Mouse (Mus musculus) MEL-GATA-1-ER (cell line): ENCODE measurements around the gene Tom1l1.

Source experiments
- DNase-seq: peaks from one replicate; pipeline ENCODE4 v3.0.0-alpha.2; 2012; ENCODE audit warnings: low read depth; ENCODE audit errors: extremely low read depth

Gene Tom1l1

DNA sequence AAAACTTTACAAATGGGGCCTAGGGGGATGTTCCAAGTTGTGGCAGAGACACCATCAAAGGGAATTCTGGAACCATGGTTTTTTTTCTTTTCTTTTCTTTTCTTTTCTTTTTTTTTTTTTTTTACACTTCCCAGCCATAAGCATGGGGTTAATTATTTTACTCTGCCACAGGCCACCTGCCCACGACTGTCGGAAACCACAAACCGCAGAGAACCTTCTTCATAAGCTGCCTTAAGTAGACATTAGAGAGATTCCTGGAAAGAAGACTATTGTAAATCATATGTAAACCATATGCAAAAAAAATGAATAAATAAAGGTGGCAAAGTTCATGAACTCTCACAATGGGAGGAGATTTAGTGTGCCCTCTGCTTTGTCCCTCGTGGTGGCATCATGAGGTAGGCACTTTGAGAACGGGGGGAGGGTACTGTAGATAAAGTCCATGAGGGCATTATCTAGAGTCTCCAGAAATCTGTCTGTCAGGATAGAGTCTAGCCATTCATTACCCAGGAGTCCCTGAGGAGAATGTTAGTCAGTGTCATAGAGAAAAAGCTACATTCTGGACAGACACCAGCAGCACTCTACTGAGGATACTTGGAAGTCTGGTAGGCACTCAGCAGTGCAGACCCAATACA, 12.6 kb downstream of the Tom1l1 start:
- peak; percentile 54 for DNase-seq

GRCm38 (mm10) chr11:90667325-90667724, 20.8 kb downstream of the Tom1l1 start:
- DNase-seq: no peak

GRCm38 (mm10) chr11:90666916-90667315, 21.2 kb downstream of the Tom1l1 start:
- no peak for DNase-seq

- DNase-seq: peak; percentile 63
Observed at GRCm38 (mm10) chr11:90666144-90666757, 21.9 kb downstream of the Tom1l1 start.

DNA sequence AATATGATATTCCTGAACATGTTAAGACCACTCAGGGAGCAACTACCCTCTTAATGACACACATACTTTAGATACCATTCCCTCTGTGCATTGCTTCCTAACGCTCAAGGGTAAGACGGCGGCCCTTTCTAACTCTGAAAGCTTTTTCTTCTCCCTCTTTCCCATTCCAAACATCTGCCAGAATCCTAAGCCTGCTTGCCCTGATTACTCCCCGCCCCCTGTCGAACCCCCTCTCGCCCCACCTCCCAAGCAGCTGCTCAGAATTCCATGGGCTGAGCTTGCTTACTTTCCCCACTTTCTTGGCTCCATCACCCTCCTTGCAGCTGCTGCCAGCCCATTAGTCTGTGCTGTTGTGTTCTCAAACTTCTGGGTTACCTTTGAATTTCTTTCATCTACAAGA, 23.0 kb downstream of the Tom1l1 start:
- DNase-seq: no peak

GRCm38 (mm10) chr11:90664345-90664986, 23.7 kb downstream of the Tom1l1 start:
- DNase-seq: peak; percentile 92

DNA sequence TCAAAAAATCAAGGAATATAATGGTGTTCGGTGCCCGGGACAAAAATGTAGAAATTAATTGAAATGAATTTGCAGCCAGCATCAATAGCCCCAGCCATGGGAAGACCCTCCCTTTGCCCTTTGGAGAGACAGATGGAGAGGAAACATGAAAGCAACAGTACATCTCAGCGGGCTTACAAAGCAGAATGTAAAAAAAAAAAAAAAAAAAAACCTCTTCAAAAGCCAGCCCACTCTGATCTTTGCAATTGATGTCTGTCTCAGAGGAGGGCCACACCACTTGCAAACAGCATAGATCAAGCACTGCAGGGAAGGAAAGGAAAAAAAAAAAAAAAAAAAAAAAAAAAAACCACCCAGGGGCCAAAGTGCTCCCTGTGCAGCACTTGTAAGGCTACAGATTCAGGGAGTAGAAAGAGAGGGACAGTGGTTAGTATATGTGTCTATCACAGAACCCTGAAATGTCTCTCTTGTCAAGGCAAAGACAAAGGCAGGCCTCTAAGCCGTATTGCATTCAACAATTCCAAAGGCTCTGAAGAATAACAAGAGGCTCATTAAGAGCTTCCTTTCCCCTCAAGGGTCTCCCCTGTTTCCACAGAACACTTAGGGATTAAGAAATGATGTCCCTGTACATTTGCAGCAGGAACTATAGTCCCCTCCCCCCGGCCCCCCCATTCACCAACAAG, 24.4 kb downstream of the Tom1l1 start:
- DNase-seq: peak; percentile 35

DNA sequence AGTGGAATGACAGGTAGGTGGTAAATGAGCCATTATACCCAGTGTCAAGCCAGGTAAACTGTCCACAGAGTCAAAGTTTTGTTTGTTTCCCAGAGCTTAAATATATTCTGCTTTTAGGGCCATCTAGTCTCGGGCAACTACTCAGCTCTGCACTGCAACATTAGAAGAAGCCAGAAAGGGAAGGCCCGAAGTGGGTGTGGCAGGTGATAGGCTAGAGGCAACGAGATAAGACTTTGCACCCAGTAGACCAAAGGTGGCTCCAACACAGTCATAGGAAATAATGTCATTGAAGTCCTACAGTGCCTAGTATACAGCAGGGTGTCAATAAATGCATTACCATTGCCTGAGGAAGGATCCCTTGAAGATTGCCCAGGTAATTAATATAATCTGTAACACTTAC, 25.1 kb downstream of the Tom1l1 start:
- DNase-seq: peak; percentile 72

GRCm38 (mm10) chr11:90660662-90661061, 27.5 kb downstream of the Tom1l1 start:
- DNase-seq: no peak

GRCm38 (mm10) chr11:90657527-90657926, 30.6 kb downstream of the Tom1l1 start:
- DNase-seq: no peak

- DNase-seq: no peak
Observed at GRCm38 (mm10) chr11:90652603-90653002, 35.6 kb downstream of the Tom1l1 start.

DNA sequence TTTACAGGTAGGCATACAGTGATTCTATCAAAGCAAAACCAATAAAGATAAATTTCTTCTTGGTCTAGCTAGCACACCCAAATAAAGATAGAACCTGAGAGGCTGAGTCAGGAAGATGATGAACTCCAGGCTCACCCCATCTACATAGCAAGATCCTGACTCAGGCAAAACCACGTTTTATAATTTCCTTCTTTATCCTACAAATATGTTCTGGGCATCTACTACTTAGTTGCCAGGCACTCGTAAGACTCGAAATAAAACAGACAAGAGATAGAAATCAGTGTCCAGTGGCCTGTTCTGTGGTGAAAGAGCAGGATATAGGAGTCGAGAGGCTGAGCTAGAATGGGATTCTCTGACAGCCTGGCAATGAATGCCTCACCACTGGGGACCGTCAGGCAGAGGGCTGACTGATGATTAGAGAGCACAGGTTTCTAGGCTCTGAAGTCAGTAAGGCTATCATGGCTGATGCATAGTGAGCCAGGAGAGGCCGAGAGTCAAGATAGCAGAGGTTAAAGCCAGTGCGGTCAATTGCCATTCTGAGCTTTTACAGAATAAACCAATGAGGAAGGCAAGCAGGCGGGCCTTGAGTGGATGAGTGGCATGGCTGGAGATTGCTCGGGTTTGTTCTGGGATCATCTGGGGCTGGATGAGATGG, 37.8 kb downstream of the Tom1l1 start:
- DNase-seq: no peak

DNA sequence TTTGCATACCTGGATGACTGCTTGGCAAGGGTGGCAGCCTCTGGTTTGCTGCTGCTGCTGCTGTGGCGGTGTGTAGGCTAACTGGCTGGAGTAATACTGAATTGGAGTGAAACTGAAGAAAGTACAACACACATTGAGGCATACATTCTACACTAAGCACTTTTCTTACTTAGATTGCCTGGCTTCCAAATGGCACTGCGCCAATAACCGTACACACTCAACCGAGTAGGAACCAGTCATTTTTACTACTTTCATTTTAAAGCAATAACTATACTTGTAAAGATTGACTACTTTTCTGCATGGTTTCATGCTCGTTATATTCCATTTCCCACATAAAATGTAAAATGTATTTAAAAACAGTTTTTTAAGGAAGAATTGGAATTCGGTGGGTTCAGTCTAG, 38.4 kb downstream of the Tom1l1 start:
- DNase-seq: no peak

GRCm38 (mm10) chr11:90638312-90638830, 49.8 kb downstream of the Tom1l1 start:
- no peak for DNase-seq

GRCm38 (mm10) chr11:90637440-90638311, 50.5 kb downstream of the Tom1l1 start, which contains the start of the genes Stxbp4 and Cox11:
Gene Stxbp4 (minus strand): TSS chr11:90638084.
Gene Cox11 (plus strand): TSS chr11:90638173.
- DNase-seq: peak; percentile 92

DNA sequence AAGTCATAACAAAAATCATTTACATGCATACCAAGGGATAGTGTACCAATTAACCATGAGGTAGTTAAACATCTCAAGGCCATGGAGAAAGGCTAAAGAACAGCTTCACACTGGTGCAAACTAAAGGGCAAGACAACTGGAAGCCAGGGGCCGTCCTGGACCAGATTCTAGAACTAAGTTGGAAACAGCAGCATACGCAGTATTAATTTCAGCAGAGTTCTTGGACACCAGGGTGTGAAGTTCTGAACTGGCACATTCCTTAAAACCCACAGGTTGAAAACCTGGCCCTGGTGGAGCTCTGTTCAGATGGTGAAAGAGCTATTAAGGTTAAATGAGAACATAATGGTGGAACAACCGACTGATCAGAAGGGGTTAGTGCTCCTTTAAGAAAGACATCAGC, 53.5 kb downstream of the Tom1l1 start:
- DNase-seq: no peak

- DNase-seq: no peak
Observed at GRCm38 (mm10) chr11:90632480-90632879, 55.7 kb downstream of the Tom1l1 start.

GRCm38 (mm10) chr11:90627751-90628150, 60.4 kb downstream of the Tom1l1 start:
- no peak for DNase-seq

- no peak for DNase-seq
Observed at GRCm38 (mm10) chr11:90625174-90625573, 63.0 kb downstream of the Tom1l1 start.

- peak; percentile 35 for DNase-seq
Observed at GRCm38 (mm10) chr11:90623477-90623876, 64.7 kb downstream of the Tom1l1 start.
